Mouse (Mus musculus): ENCODE results near the gene Aprt. TPM values are rescaled to one million over a fixed set of nuclear protein-coding genes. Genes with fewer than 3 reads are reported as not detected.

Aprt gene
- polyA plus RNA-seq (2015; fragmentation: Nextera tagmentation; extraction: Ambion mirVana), result 60.6 and 73.1 TPM in 2 replicates

GRCm38 (mm10) chr8:122576648-122577022 is at the start of gene Aprt:
Gene Aprt, minus strand, starts transcription at chr8:122576909.

GRCm38 (mm10) chr8:122622727-122623126 is 46.0 kb upstream of the Aprt start, which contains the start of gene Pabpn1l:
Gene Pabpn1l, minus strand, starts transcription at chr8:122622739.

GRCm38 (mm10) chr8:122611295-122612133 is 34.8 kb upstream of the Aprt start, which contains the start of the genes Galns and Trappc2l:
Gene Galns, minus strand, starts transcription at chr8:122611463.
Gene Trappc2l, plus strand, starts transcription at chr8:122611640.

GRCm38 (mm10) chr8:122567361-122568108 is 9.2 kb downstream of the Aprt start, which contains the start of gene Cdt1:
Gene Cdt1, plus strand, starts transcription at chr8:122568015.

GRCm38 (mm10) chr8:122551265-122552051 is 25.3 kb downstream of the Aprt start, which contains the start of gene Piezo1:
Gene Piezo1, minus strand, starts transcription at chr8:122551329.

Small RNA genes within 50 kb of the gene (microRNA-seq; reads per million reads assigned to microRNA genes)
- 0 reads per million in 2 experiments for gene Mir6396

Other genes starting within 250 kb of the Aprt start
- gene Trhr2, start 216.2 kb downstream of the Aprt start, polyA plus RNA-seq (2015; fragmentation: Nextera tagmentation; extraction: Ambion mirVana), result not detected in 2 replicates
- 17.3 and 20.0 TPM in 2 replicates for gene Zc3h18, start 200.3 kb downstream of the Aprt start, polyA plus RNA-seq (2015; fragmentation: Nextera tagmentation; extraction: Ambion mirVana)
- gene Il17c, start 154.9 kb downstream of the Aprt start, polyA plus RNA-seq (2015; fragmentation: Nextera tagmentation; extraction: Ambion mirVana), result not detected in 2 replicates
- 136 and 150 TPM in 2 replicates for gene Cyba, start 144.0 kb downstream of the Aprt start, polyA plus RNA-seq (2015; fragmentation: Nextera tagmentation; extraction: Ambion mirVana)
- 9.0 and 12.3 TPM in 2 replicates for gene Mvd, start 133.5 kb downstream of the Aprt start, polyA plus RNA-seq (2015; fragmentation: Nextera tagmentation; extraction: Ambion mirVana)
- 7.4 and 8.9 TPM in 2 replicates for gene Snai3, start 116.2 kb downstream of the Aprt start, polyA plus RNA-seq (2015; fragmentation: Nextera tagmentation; extraction: Ambion mirVana)
- gene Rnf166, start 100.8 kb downstream of the Aprt start, polyA plus RNA-seq (2015; fragmentation: Nextera tagmentation; extraction: Ambion mirVana), result 47.5 and 50.2 TPM in 2 replicates
- gene Ctu2, start 100.8 kb downstream of the Aprt start, polyA plus RNA-seq (2015; fragmentation: Nextera tagmentation; extraction: Ambion mirVana), result 19.5 and 25.7 TPM in 2 replicates
- 10.5 and 13.1 TPM in 2 replicates for gene Piezo1, start 25.6 kb downstream of the Aprt start, polyA plus RNA-seq (2015; fragmentation: Nextera tagmentation; extraction: Ambion mirVana)
- 7.2 and 9.0 TPM in 2 replicates for gene Cdt1, start 8.9 kb downstream of the Aprt start, polyA plus RNA-seq (2015; fragmentation: Nextera tagmentation; extraction: Ambion mirVana)
- gene Galns, start 34.6 kb upstream of the Aprt start, polyA plus RNA-seq (2015; fragmentation: Nextera tagmentation; extraction: Ambion mirVana), result 6.2 and 8.3 TPM in 2 replicates
- gene Trappc2l, start 34.7 kb upstream of the Aprt start, polyA plus RNA-seq (2015; fragmentation: Nextera tagmentation; extraction: Ambion mirVana), result 50.7 and 61.0 TPM in 2 replicates
- gene Pabpn1l, start 45.8 kb upstream of the Aprt start, polyA plus RNA-seq (2015; fragmentation: Nextera tagmentation; extraction: Ambion mirVana), result not detected in 2 replicates
- gene Cbfa2t3, start 122.2 kb upstream of the Aprt start, polyA plus RNA-seq (2015; fragmentation: Nextera tagmentation; extraction: Ambion mirVana), result 5.3 and 6.0 TPM in 2 replicates
- gene Acsf3, start 198.6 kb upstream of the Aprt start, polyA plus RNA-seq (2015; fragmentation: Nextera tagmentation; extraction: Ambion mirVana), result 14.0 and 14.7 TPM in 2 replicates